Mouse (Mus musculus) cerebellum, adult 9-10 months (tissue): ENCODE measurements around the gene Gm10665.
"Not testable (repeated sequence)": the region's sequence is repeated elsewhere in the genome, so short reads cannot be mapped to it uniquely, and the experiment has no call there.

Source experiments
- DNase-seq: peaks from one replicate; pipeline ENCODE4 v3.0.0; 2022

The Gm10665 gene

GRCm38 (mm10) chr7:22463975-22464374 is at the start of gene Gm10665:
Gm10665 (minus strand) TSS chr7:22464075.
- not testable (repeated sequence) for DNase-seq

GRCm38 (mm10) chr7:22499578-22499977 is 35.7 kb upstream of the Gm10665 start, which contains the start of gene Vmn1r151:
Vmn1r151 (minus strand) TSS chr7:22499678.
- not testable (repeated sequence) for DNase-seq

GRCm38 (mm10) chr7:22438129-22438528 is 25.7 kb downstream of the Gm10665 start, which contains the start of gene Vmn1r149:
Vmn1r149 (minus strand) TSS chr7:22438229.
- DNase-seq, result not testable (repeated sequence)

- not testable (repeated sequence) for DNase-seq
Measured at GRCm38 (mm10) chr7:22413283-22413682, 50.6 kb downstream of the Gm10665 start, which contains the start of gene Vmn1r148. Vmn1r148 (plus strand) TSS chr7:22413583.
